Mouse (Mus musculus): Measurements from ENCODE around the gene Tas2r102. TPM values are rescaled to one million over a fixed set of nuclear protein-coding genes. Genes with fewer than 3 reads are reported as not detected.

The Tas2r102 gene
- not detected in 2 replicates for polyA plus RNA-seq (2015; fragmentation: Nextera tagmentation; extraction: Ambion mirVana)

DNA sequence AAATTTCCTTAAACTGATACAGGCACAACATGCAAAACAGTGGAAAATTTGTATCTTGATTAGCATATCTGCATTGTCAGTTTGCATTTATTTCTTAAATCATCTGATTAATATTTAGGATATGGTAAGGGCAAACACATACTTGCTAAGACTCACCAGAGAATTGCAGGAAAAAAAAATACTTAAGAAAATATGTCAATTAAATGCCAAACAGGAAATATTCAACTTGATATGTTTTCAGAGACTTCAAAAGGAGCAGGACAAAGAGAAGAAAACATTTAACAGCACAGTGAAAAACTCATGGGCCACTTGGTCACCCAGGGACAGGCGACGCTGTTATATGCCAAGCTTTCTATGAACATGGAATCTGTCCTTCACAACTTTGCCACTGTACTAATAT is at the start of gene Tas2r102:
Gene Tas2r102, plus strand, starts transcription at position 301 of the 400 bp plus-strand sequence.
- no peak within 1 kb of the TSS for H3K9ac ChIP-seq (replicated peaks)
- WGBS = 99% methylated on average over 2 of the region's 2 CpGs
- no peak within 1 kb of the TSS for H3K4me3 ChIP-seq (replicated peaks)
- no peaks in the 10 kb centered on the region for H3K27me3 ChIP-seq
- H3K9me3 ChIP-seq = no peaks in the 10 kb centered on the region
- no peak for ATAC-seq
- no peaks in the 10 kb centered on the region for H3K4me1 ChIP-seq (replicated peaks)
- H3K4me2 ChIP-seq (replicated peaks) = no peak within 1 kb of the TSS
- no peaks in the 10 kb centered on the region for H3K36me3 ChIP-seq
- no peak within 1 kb of the TSS for H3K27ac ChIP-seq

DNA sequence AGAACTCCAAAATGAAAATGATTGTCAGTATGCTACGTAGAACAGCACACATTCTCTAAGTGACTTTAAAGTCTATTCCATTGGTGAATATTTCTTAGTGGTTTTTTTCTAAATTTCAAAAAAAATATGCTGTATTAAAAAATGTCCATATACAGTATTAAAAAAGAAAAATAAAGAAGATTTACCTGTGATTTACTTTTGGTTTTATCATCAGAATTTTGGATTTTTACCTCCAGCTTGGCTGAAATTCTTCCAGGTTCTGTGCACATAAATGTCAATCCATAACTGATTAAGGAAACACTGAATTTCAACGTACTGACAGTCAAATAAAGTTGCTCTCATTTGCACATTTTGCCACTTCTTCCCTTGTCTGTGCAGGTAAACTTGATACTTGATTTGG is 24.0 kb upstream of the Tas2r102 start, which contains the start of gene Tas2r115:
Gene Tas2r115, minus strand, starts transcription at position 101 of the 400 bp plus-strand sequence.
- no peaks in the 10 kb centered on the region for H3K27me3 ChIP-seq
- no peak within 1 kb of the TSS for H3K9ac ChIP-seq (replicated peaks)
- 76% methylated on average over 2 of the region's 2 CpGs for WGBS
- no peak within 1 kb of the TSS for H3K4me2 ChIP-seq (replicated peaks)
- H3K4me3 ChIP-seq (replicated peaks) = no peak within 1 kb of the TSS
- H3K4me1 ChIP-seq (replicated peaks) = no peaks in the 10 kb centered on the region
- no peaks in the 10 kb centered on the region for H3K36me3 ChIP-seq
- ATAC-seq = no peak
- H3K27ac ChIP-seq = no peak within 1 kb of the TSS
- H3K9me3 ChIP-seq = no peaks in the 10 kb centered on the region

DNA sequence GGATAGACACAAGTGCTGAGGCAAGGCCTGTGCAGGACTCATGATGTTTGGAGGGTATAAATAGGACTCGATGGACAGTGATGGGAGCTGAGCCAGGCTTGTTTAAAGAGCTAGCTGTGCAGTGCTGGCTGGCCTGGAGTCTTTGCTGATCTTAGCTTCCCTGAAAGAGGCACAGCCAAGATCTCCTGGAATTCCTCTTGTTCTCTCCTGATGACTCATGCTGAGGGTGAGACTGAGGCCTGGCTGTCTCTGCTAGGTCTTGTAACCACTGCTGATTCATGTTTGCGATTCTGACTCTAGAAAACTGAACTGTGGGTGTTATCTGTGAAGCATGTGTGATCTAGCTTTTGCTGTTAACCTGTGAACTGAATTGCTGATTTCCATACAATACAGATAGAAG is 11.7 kb upstream of the Tas2r102 start:
- H3K27ac ChIP-seq = no peak overlapping the region
- 82% methylated on average over 2 of the region's 2 CpGs for WGBS
- no peak overlapping the region for H3K9ac ChIP-seq (replicated peaks)
- H3K4me3 ChIP-seq (replicated peaks) = no peak overlapping the region
- ATAC-seq = no peak
- no peak overlapping the region for H3K4me2 ChIP-seq (replicated peaks)
- no peaks in the 10 kb centered on the region for H3K27me3 ChIP-seq
- H3K9me3 ChIP-seq = no peaks in the 10 kb centered on the region
- no peaks in the 10 kb centered on the region for H3K36me3 ChIP-seq
- H3K4me1 ChIP-seq (replicated peaks) = no peaks in the 10 kb centered on the region

DNA sequence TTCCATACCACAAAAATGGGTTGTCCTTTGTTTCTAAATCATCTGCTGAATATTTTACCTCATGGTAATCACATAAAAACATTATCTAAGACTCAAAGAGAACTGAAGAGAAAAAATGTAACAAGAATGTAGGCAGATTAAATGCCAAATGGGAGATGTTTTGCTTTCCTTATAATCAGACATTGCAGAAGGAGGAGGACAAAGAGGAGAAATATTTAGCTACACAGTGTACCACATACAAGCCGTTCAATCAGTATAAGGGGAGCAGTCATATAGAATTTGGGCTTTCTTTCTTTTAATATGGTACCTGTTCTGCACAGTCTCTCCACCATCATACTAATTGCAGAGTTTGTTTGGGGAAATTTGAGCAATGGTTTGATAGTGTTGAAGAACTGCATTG is 7.5 kb upstream of the Tas2r102 start, which contains the start of gene Tas2r124:
Gene Tas2r124, plus strand, starts transcription at position 301 of the 400 bp plus-strand sequence.
- Histone ChIP-seq H3K9ac (replicated peaks) (no peak within 1 kb of the TSS), H3K4me2 (replicated peaks) (no peak within 1 kb of the TSS), H3K4me1 (replicated peaks) (no peaks in the 10 kb centered on the region), H3K9me3 (no peaks in the 10 kb centered on the region), H3K27ac (no peak within 1 kb of the TSS), H3K4me3 (replicated peaks) (no peak within 1 kb of the TSS), H3K27me3 (no peaks in the 10 kb centered on the region), H3K36me3 (no peaks in the 10 kb centered on the region)
- ATAC-seq = no peak
- 84% methylated on average over 1 of the region's 1 CpGs for WGBS

DNA sequence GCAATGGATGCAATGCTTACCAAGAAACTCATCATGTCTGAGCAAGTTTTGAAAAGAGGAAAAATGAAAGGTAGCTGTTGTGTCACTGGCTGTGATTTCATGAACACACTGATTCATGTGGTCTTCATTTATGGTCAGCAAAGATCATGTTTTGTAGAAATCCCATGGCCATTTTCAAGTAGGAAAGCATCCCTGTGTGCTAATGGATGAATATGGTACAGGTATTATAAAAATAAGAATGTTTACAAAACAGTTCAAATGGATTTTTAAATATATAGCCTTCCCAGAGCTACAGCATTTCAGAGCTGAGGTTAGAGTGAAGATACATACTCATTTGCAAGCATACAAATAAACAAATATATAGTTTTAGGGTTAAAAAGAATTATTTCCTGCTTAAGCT is 16.1 kb downstream of the Tas2r102 start, which contains the start of gene Tas2r136:
Gene Tas2r136, minus strand, starts transcription at position 101 of the 400 bp plus-strand sequence.
- Histone ChIP-seq H3K27ac (no peak within 1 kb of the TSS), H3K9ac (replicated peaks) (no peak within 1 kb of the TSS), H3K4me1 (replicated peaks) (no peaks in the 10 kb centered on the region), H3K36me3 (no peaks in the 10 kb centered on the region), H3K9me3 (no peaks in the 10 kb centered on the region), H3K4me3 (replicated peaks) (no peak within 1 kb of the TSS), H3K27me3 (no peaks in the 10 kb centered on the region), H3K4me2 (replicated peaks) (no peak within 1 kb of the TSS)
- no peak for ATAC-seq

DNA sequence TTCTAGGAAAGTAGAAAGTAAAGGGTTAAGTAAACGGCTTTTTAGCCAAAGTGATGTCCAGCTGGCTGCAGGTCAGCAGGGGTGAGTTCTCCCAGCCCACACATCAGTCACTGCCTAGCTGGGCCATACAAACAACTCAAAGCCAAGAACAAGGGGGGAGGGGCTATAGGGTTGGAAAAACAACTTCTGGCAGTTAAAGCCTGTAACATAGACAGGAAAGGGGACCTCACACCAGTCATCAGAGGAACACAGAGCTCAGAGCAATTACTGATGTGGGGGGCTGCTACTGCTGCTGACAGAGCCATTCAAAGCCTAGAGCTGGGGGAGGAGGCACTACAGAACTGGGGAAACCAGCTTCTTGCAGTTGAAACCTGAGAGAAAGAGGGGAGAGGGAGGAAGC is 33.5 kb downstream of the Tas2r102 start:
- H3K4me1 ChIP-seq (replicated peaks) = no peaks in the 10 kb centered on the region
- H3K4me3 ChIP-seq (replicated peaks) = no peak overlapping the region
- WGBS = 40% methylated on average over 1 of the region's 1 CpGs
- H3K27me3 ChIP-seq = no peaks in the 10 kb centered on the region
- no peak overlapping the region for H3K9ac ChIP-seq (replicated peaks)
- no peak for ATAC-seq
- peaks cover 20% of the 10 kb centered on the region; the same call in 1 of the 2 replicates for H3K9me3 ChIP-seq
- no peak overlapping the region for H3K4me2 ChIP-seq (replicated peaks)
- no peaks in the 10 kb centered on the region for H3K36me3 ChIP-seq
- H3K27ac ChIP-seq = no peak overlapping the region

DNA sequence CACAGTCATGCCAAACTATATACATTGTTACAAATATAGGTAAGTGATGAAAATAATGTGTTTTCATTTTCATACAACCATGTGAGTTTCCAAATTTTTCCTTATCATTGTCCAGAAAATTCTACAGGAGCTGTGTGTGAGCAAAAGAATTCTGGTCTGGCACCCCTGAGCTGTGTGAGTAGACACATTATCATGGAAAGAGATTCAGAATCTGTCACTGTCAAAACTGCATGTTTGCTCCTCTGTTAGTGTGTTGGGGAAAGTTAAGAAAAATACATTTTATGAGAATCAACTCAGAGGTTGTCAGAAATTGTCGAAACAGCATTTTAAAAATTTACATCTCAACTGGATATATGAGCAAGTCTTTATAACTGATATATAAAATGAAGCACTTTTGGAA is 40.6 kb downstream of the Tas2r102 start, which contains the start of gene Tas2r117:
Gene Tas2r117, plus strand, starts transcription at position 301 of the 400 bp plus-strand sequence.
- 81% methylated on average over 1 of the region's 1 CpGs for WGBS
- Histone ChIP-seq H3K4me1 (replicated peaks) (no peaks in the 10 kb centered on the region), H3K9me3 (no peaks in the 10 kb centered on the region), H3K4me3 (replicated peaks) (no peak within 1 kb of the TSS), H3K9ac (replicated peaks) (no peak within 1 kb of the TSS), H3K27me3 (no peaks in the 10 kb centered on the region), H3K4me2 (replicated peaks) (no peak within 1 kb of the TSS), H3K27ac (no peak within 1 kb of the TSS), H3K36me3 (no peaks in the 10 kb centered on the region)
- ATAC-seq = no peak

Other genes starting within 250 kb of the Tas2r102 start
- not detected in 2 replicates for gene Prh1, start 192.3 kb upstream of the Tas2r102 start, polyA plus RNA-seq (2015; fragmentation: Nextera tagmentation; extraction: Ambion mirVana)
- gene Prp2, start 166.2 kb upstream of the Tas2r102 start, polyA plus RNA-seq (2015; fragmentation: Nextera tagmentation; extraction: Ambion mirVana) = not detected in 2 replicates
- not detected in 2 replicates for gene A630073D07Rik, start 110.6 kb upstream of the Tas2r102 start, polyA plus RNA-seq (2015; fragmentation: Nextera tagmentation; extraction: Ambion mirVana)
- gene Tas2r120, start 105.2 kb upstream of the Tas2r102 start, polyA plus RNA-seq (2015; fragmentation: Nextera tagmentation; extraction: Ambion mirVana) = not detected in 2 replicates
- gene Tas2r121, start 61.1 kb upstream of the Tas2r102 start, polyA plus RNA-seq (2015; fragmentation: Nextera tagmentation; extraction: Ambion mirVana) = not detected in 2 replicates
- gene Tas2r122, start 50.2 kb upstream of the Tas2r102 start, polyA plus RNA-seq (2015; fragmentation: Nextera tagmentation; extraction: Ambion mirVana) = not detected in 2 replicates
- not detected in 2 replicates for gene Tas2r115, start 24.1 kb upstream of the Tas2r102 start, polyA plus RNA-seq (2015; fragmentation: Nextera tagmentation; extraction: Ambion mirVana)
- gene Tas2r124, start 7.4 kb upstream of the Tas2r102 start, polyA plus RNA-seq (2015; fragmentation: Nextera tagmentation; extraction: Ambion mirVana) = not detected in 2 replicates
- not detected in 2 replicates for gene Tas2r136, start 16.0 kb downstream of the Tas2r102 start, polyA plus RNA-seq (2015; fragmentation: Nextera tagmentation; extraction: Ambion mirVana)
- not detected in 2 replicates for gene Tas2r117, start 40.7 kb downstream of the Tas2r102 start, polyA plus RNA-seq (2015; fragmentation: Nextera tagmentation; extraction: Ambion mirVana)
- gene Tas2r123, start 85.0 kb downstream of the Tas2r102 start, polyA plus RNA-seq (2015; fragmentation: Nextera tagmentation; extraction: Ambion mirVana) = not detected in 2 replicates
- not detected in 2 replicates for gene Tas2r116, start 93.3 kb downstream of the Tas2r102 start, polyA plus RNA-seq (2015; fragmentation: Nextera tagmentation; extraction: Ambion mirVana)
- not detected in 2 replicates for gene Tas2r110, start 105.9 kb downstream of the Tas2r102 start, polyA plus RNA-seq (2015; fragmentation: Nextera tagmentation; extraction: Ambion mirVana)
- not detected in 2 replicates for gene Tas2r113, start 130.9 kb downstream of the Tas2r102 start, polyA plus RNA-seq (2015; fragmentation: Nextera tagmentation; extraction: Ambion mirVana)
- gene Tas2r125, start 147.5 kb downstream of the Tas2r102 start, polyA plus RNA-seq (2015; fragmentation: Nextera tagmentation; extraction: Ambion mirVana) = not detected in 2 replicates
- gene Tas2r129, start 189.0 kb downstream of the Tas2r102 start, polyA plus RNA-seq (2015; fragmentation: Nextera tagmentation; extraction: Ambion mirVana) = not detected in 2 replicates
- gene Tas2r131, start 195.8 kb downstream of the Tas2r102 start, polyA plus RNA-seq (2015; fragmentation: Nextera tagmentation; extraction: Ambion mirVana) = not detected in 2 replicates
- gene Tas2r109, start 218.8 kb downstream of the Tas2r102 start, polyA plus RNA-seq (2015; fragmentation: Nextera tagmentation; extraction: Ambion mirVana) = not detected in 2 replicates